Mouse (Mus musculus): ENCODE data around the gene Mta2.

The Mta2 gene

GRCm38 (mm10) chr19:8990432-8991102 is 48.9 kb downstream of the Mta2 start:
- ATAC-seq (ENCODE audit: insufficient number of reproducible peaks, low FRiP score, low TSS enrichment) = no peak

GRCm38 (mm10) chr19:8991245-8991870 is 49.7 kb downstream of the Mta2 start:
- ATAC-seq (ENCODE audit: insufficient number of reproducible peaks, low FRiP score, low TSS enrichment) = no peak

- ATAC-seq (ENCODE audit: insufficient number of reproducible peaks, low FRiP score, low TSS enrichment) = no peak
Observed at GRCm38 (mm10) chr19:8991871-8992735, 50.4 kb downstream of the Mta2 start.

GRCm38 (mm10) chr19:8992769-8993624 is 51.3 kb downstream of the Mta2 start:
- ATAC-seq (ENCODE audit: insufficient number of reproducible peaks, low FRiP score, low TSS enrichment) = no peak

GRCm38 (mm10) chr19:8993625-8993912 is 51.9 kb downstream of the Mta2 start:
- no peak for ATAC-seq (ENCODE audit: insufficient number of reproducible peaks, low FRiP score, low TSS enrichment)

GRCm38 (mm10) chr19:8994813-8995607 is 53.3 kb downstream of the Mta2 start:
- no peak for ATAC-seq (ENCODE audit: insufficient number of reproducible peaks, low FRiP score, low TSS enrichment)

DNA sequence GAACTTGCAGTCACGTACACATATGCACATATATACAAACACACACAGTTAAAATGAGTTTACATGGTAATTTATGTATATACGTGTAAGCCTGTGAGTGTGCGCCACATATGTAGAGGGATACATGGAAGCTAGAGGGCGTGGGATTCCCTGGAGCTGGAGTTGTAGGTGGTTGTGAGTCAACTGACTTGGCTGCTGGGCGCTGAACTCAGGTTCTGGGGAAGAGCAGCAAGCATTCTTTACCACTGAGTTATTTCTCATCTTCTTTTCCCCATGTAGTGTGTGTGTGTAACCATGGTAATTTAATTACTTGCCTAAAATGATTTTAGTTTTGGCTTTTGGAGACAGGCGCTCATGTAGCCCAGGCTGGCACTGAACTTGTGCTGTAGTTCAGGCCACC is 54.9 kb downstream of the Mta2 start:
- no peak for ATAC-seq (ENCODE audit: insufficient number of reproducible peaks, low FRiP score, low TSS enrichment)

GRCm38 (mm10) chr19:8997546-8997945 is 55.9 kb downstream of the Mta2 start:
- ATAC-seq (ENCODE audit: insufficient number of reproducible peaks, low FRiP score, low TSS enrichment) = no peak

GRCm38 (mm10) chr19:8998546-8998945 is 56.9 kb downstream of the Mta2 start:
- no peak for ATAC-seq (ENCODE audit: insufficient number of reproducible peaks, low FRiP score, low TSS enrichment)

- ATAC-seq (ENCODE audit: insufficient number of reproducible peaks, low FRiP score, low TSS enrichment) = no peak
Observed at GRCm38 (mm10) chr19:8999223-8999622, 57.5 kb downstream of the Mta2 start.

Data from cerebellum, adult (tissue).